Mouse (Mus musculus) stomach, embryonic 14.5 days (tissue): ENCODE data around the gene Tsr1. TPM values are rescaled to one million over a fixed set of nuclear protein-coding genes. Genes with fewer than 3 reads are reported as not detected.

Source experiments
- ATAC-seq: fragments of 200-750 bp; cut with Nextera tagmentation; 2 replicates; pipeline ENCODE4 v1.8.0; 2017; ENCODE audit warnings: low read depth, moderate TSS enrichment; ENCODE audit not compliant: insufficient number of reproducible peaks, insufficient read depth, low FRiP score
- H3K27ac ChIP-seq: fragments of 300-500 bp; sonication (generic); 2 replicates; pipeline ENCODE4 v1.5.1; 2014; ENCODE audit warnings: mild to moderate bottlenecking, low read length, moderate library complexity, mixed read lengths
- H3K27me3 ChIP-seq: fragments of 300-500 bp; sonication (generic); 2 replicates; pipeline ENCODE4 v1.6.1; 2014; ENCODE audit warnings: low read length, control low read depth, mixed read lengths; ENCODE audit not compliant: control insufficient read depth, insufficient read depth
- H3K36me3 ChIP-seq: fragments of 300-500 bp; sonication (generic); 2 replicates; pipeline ENCODE4 v1.6.1; 2014; ENCODE audit warnings: mild to moderate bottlenecking, control low read depth, low read length, moderate library complexity, mixed read lengths; ENCODE audit not compliant: control insufficient read depth, insufficient read depth
- H3K4me1 ChIP-seq: fragments of 300-500 bp; sonication (generic); 2 replicates; pipeline ENCODE4 v1.6.1; 2014; ENCODE audit warnings: low read length, control low read depth, mixed read lengths; ENCODE audit not compliant: control insufficient read depth, insufficient read depth
- H3K4me2 ChIP-seq: fragments of 300-500 bp; sonication (generic); replicated peaks from 2 replicates; pipeline ENCODE4 v1.6.1; 2014; ENCODE audit warnings: low read depth, low read length, control low read depth
- H3K4me3 ChIP-seq: fragments of 300-500 bp; sonication (generic); 2 replicates; pipeline ENCODE4 v1.5.1; 2014; ENCODE audit warnings: low read depth, low read length, control low read depth
- H3K9ac ChIP-seq: fragments of 300-500 bp; sonication (generic); replicated peaks from 2 replicates; pipeline ENCODE4 v1.6.1; 2014; ENCODE audit warnings: low read depth, mild to moderate bottlenecking, control low read depth, low read length, moderate library complexity, mixed read lengths
- H3K9me3 ChIP-seq: fragments of 300-500 bp; sonication (generic); 2 replicates; pipeline ENCODE4 v1.6.1; 2016; ENCODE audit warnings: low read depth, low read length, control low read depth; ENCODE audit not compliant: control insufficient read depth
- WGBS: fragments of 180-500 bp; shearing (Covaris S2); extraction: QIAGEN DNeasy Blood & Tissue Kit; methylation state at CpG from one replicate; pipeline ENCODE4 v1.1.7; 2014; 5-methylcytosine and 5-hydroxymethylcytosine counted together
- polyA plus RNA-seq: library from polyadenylated mRNA; unstranded; fragments of >200 nt; fragmentation: Nextera tagmentation; extraction: Ambion mirVana; gene quantifications from 2 replicates; pipeline ENCODE4 v1.2.1, GENCODE M21; 2014

Gene Tsr1
- polyA plus RNA-seq, 1 experiment from 2014 or later, result 50.5 TPM

DNA sequence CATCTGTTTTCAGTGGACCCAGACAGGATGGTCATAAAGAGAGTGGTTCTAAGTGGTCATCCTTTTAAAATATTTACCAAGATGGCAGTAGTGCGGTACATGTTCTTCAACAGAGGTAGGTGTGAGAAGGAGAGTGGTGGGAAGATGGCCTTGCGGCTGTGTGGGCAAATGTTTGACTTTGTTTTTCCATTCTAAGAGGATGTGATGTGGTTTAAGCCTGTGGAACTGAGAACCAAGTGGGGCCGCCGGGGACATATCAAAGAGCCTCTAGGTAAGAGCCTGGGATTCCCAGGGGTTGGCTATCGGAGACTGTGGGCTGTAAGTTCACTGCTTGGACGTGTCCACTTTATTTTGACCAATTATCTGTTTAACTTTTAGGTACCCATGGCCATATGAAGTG lies 10.0 kb downstream of the Tsr1 start:
- no peak overlapping the region for H3K9ac ChIP-seq
- no peak overlapping the region for H3K27ac ChIP-seq
- no peaks in the 10 kb centered on the region for H3K9me3 ChIP-seq
- no peaks in the 10 kb centered on the region for H3K27me3 ChIP-seq
- no peak overlapping the region for H3K4me2 ChIP-seq
- H3K36me3 ChIP-seq, result peaks cover 72% of the 10 kb centered on the region
- no peaks in the 10 kb centered on the region for H3K4me1 ChIP-seq
- no peak overlapping the region for H3K4me3 ChIP-seq
- ATAC-seq, result no peak
- WGBS, result 93% methylated on average over 6 of the region's 6 CpGs

DNA sequence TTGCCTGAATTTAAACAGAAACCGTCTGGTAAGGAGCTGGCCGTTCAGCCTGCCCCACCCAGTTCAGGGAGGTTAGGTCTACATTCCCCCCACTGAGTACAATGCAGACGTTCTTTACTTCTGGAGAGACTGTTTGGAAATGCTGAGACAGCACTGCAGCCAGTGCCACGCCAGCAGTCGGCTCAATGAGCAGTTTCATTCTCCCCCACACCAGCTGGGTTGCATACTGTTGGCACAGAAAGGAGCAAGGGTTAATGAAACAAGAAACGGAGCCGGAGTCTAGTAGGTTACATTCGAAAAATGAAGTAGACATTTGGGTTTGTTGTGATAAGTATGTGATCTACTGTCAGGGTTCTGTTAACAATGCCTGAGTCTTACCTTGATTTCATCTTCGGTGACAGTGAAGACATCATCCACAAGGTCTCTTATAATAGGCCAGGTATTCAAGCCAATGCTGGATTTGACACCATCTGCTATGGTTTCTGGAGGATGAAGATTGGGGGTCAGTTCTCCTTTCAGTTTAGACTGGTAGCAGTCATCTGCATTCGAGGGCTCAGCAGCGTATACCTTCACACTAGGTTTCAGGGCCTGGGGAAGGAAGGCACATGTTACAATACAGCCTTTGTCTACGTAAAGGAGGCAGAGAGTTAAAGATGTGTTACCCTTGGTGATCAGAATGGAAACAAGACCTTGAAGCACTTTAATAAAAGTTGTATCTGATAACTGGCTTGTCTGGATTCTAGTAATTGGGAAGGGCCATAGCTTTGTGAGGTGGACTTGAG lies 10.9 kb downstream of the Tsr1 start:
- Histone ChIP-seq H3K4me1 (no peaks in the 10 kb centered on the region), H3K36me3 (peaks cover 63% of the 10 kb centered on the region), H3K27me3 (no peaks in the 10 kb centered on the region), H3K4me3 (no peak overlapping the region), H3K4me2 (no peak overlapping the region), H3K9ac (no peak overlapping the region), H3K27ac (no peak overlapping the region), H3K9me3 (no peaks in the 10 kb centered on the region)
- WGBS, result 68% methylated on average over 12 of the region's 12 CpGs
- no peak for ATAC-seq

DNA sequence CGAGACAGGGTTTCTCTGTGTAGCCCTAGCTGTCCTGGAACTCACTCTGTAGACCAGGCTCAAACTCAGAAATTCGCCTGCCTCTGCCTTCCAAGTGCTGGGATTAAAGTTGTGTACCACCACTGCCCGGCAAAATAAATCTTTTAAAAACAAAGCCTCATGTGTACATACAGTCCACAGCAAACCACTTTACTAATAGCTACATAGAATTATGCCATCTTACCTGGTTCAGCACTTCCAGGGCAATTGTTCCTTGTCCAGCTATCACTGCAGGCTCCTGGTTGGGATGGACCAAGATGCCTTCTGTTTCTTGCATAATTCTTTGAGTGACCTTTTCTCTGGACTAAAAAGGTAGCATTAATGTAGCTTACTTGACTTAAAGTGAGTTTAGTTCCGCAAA lies 12.1 kb downstream of the Tsr1 start:
- Histone ChIP-seq H3K9ac (no peak overlapping the region), H3K4me2 (no peak overlapping the region), H3K9me3 (no peaks in the 10 kb centered on the region), H3K4me3 (no peak overlapping the region), H3K27ac (no peak overlapping the region), H3K27me3 (no peaks in the 10 kb centered on the region), H3K36me3 (peaks cover 51% of the 10 kb centered on the region), H3K4me1 (no peaks in the 10 kb centered on the region)
- WGBS, result 95% methylated on average over 4 of the region's 4 CpGs
- no peak for ATAC-seq

DNA sequence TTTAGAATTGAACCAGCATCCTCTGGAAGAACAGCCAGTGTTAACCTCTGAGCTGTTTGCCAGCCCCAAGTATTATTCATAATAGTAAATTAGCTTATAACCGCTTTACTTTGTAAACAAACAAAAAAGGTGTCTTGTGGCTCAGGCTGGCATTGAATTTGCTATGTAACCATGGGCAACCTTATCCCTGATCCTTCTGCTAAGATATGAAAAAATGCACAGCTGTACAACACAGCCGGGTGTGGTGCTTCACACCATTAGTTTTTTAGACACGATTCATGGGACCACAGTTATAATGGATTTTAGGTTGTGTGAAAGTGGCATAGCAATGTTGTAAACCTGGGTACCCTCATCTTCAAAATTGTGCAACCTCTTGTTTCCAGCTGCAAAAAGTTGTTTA lies 14.6 kb downstream of the Tsr1 start:
- Histone ChIP-seq H3K9ac (no peak overlapping the region), H3K4me3 (no peak overlapping the region), H3K4me1 (no peaks in the 10 kb centered on the region), H3K36me3 (peaks cover 27% of the 10 kb centered on the region), H3K27me3 (no peaks in the 10 kb centered on the region), H3K9me3 (no peaks in the 10 kb centered on the region), H3K4me2 (no peak overlapping the region), H3K27ac (no peak overlapping the region)
- ATAC-seq, result no peak
- 72% methylated on average over 3 of the region's 3 CpGs for WGBS

DNA sequence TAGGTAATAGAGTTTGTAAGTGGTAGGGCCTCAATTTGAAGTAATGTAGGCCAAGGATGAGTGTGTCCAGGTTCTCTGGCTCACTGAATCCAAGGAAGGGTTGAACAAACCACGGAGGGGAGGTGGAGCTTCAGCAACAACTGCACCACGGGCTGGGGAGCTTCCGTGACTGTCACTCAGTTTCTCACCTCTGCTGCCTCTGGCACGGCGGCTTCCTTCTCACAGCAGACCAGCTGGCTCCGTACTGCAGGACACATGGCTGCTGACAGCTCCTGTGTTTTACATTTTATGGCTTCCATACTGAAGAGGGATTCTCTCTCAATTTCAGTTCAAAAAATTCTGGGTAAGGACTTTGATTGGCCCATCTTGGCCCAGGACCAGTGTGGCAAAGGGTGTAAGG lies 21.4 kb downstream of the Tsr1 start:
- H3K4me3 ChIP-seq, result no peak overlapping the region
- ATAC-seq, result no peak
- peaks cover 9% of the 10 kb centered on the region for H3K36me3 ChIP-seq
- no peaks in the 10 kb centered on the region for H3K27me3 ChIP-seq
- H3K9ac ChIP-seq, result no peak overlapping the region
- no peaks in the 10 kb centered on the region for H3K9me3 ChIP-seq
- no peak overlapping the region for H3K4me2 ChIP-seq
- no peaks in the 10 kb centered on the region for H3K4me1 ChIP-seq
- 66% methylated on average over 6 of the region's 6 CpGs for WGBS
- no peak overlapping the region for H3K27ac ChIP-seq

DNA sequence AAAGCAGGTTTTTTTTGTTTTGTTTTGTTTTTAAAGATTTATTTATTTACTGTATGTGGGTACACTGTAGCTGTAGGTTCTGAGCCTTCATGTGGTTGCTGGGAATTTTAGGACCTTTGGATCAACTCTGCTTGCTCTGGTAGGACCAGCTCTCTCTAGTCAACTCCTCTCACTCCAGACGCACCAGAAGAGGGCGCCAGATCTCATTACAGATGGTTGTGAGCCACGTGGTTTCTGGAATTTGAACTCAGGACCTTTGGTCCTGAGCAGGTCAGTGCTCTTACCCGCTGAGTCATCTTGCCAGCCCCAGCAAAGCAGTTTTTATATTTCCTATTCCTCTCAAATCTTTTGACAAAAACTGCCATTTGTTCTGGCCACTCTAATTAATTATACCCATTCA lies 26.3 kb downstream of the Tsr1 start:
- Histone ChIP-seq H3K27me3 (no peaks in the 10 kb centered on the region), H3K9ac (no peak overlapping the region), H3K4me1 (peaks cover 12% of the 10 kb centered on the region), H3K36me3 (peaks cover 2% of the 10 kb centered on the region), H3K27ac (no peak overlapping the region), H3K4me3 (no peak overlapping the region), H3K9me3 (no peaks in the 10 kb centered on the region), H3K4me2 (no peak overlapping the region; the same call in 1 of the 2 replicates)
- 58% methylated on average over 4 of the region's 4 CpGs for WGBS
- no peak for ATAC-seq

DNA sequence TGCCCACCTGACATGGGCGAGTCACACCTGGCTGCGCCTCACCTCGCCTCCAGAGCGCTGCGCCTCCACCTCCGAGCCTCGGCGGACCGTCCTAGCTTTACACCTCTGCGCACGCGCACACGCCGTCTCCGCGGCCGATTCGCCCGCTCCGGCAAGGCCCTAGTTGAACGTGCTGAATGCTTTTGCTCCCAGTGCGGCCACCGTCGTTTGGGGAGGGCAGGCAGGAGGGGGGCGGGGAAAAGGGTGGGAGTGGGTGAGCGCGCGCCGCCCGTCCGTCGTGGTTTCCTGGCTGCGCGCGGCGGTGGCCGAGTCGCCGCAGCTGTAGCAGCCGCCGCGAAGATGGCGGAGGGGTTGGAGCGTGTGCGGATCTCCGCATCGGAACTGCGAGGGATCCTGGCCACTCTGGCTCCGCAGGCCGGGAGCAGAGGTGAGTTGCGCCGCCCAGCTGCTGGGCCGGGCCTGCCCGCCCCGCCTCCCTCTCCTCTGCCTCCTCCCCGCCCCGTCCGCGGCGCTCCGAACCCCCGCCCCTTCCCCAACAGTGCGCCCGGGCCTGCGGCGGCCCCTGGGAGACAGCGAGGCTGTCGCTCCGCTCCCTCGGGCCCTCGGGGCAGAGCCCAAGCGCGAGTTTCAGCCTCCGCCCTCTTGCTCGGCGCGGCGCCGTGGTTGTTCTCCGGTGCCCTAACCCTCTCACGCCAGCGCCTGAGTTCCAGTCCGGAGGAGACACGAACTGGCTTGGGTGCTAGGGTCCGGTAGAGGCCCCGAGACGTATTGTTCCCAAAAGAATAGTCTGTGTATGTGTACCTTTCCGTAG lies 27.9 kb downstream of the Tsr1 start, which contains the start of the genes Smg6 and Srr:
TSS of gene Smg6 (plus strand) at position 247 of the 811 bp plus-strand sequence.
TSS of gene Srr (minus strand) at position 372 of the 811 bp plus-strand sequence.
- Histone ChIP-seq H3K4me3 (peak within 1 kb of the TSS; percentile 60), H3K9me3 (no peaks in the 10 kb centered on the region), H3K4me2 (peak within 1 kb of the TSS; percentile 64), H3K27ac (peak within 1 kb of the TSS; percentile 99), H3K27me3 (no peaks in the 10 kb centered on the region), H3K4me1 (peaks cover 12% of the 10 kb centered on the region), H3K9ac (peak within 1 kb of the TSS; percentile 77), H3K36me3 (peaks cover 6% of the 10 kb centered on the region)
- under 1% methylated on average over 65 of the region's 88 CpGs for WGBS
- peak; percentile 93 for ATAC-seq

DNA sequence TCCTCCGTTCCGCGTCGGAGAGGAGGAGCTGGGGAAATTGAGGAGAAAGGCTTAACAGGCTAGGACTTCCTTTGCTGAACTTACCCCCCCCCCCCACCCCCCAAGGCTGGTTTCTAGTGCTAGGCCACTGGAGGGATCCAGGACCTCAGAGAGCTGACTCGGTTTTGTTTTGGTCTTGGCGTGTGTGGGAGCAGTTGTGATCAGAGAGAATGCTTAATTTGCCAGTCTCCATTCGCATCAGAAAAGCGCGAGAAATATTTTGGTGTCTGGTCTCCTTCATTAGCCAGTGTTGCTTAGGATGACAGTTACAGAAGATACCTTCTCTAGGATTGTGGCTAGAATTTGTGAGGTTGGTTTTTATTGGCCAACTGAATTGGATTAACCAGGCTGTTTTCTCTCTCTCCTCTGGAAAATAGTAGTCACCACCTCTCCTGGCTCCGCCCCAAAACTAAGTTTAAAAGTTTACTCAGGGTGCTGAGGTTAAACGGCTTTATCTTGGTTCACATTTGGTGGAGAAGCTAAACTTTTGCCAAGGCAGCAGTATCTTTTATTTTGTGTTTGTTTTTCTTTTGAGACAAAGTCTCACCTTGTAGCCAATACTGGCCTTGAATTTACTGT lies 28.6 kb downstream of the Tsr1 start:
- Histone ChIP-seq H3K4me3 (peak overlapping the region; percentile 60), H3K27ac (peak overlapping the region; percentile 99), H3K9me3 (no peaks in the 10 kb centered on the region), H3K27me3 (no peaks in the 10 kb centered on the region), H3K4me2 (peak overlapping the region; percentile 64), H3K36me3 (peaks cover 8% of the 10 kb centered on the region), H3K9ac (peak overlapping the region; percentile 77), H3K4me1 (peaks cover 12% of the 10 kb centered on the region)
- 3% methylated on average over 11 of the region's 11 CpGs for WGBS
- no peak for ATAC-seq
